Mouse (Mus musculus): ENCODE measurements around the gene Gtf2i.

The Gtf2i gene

DNA sequence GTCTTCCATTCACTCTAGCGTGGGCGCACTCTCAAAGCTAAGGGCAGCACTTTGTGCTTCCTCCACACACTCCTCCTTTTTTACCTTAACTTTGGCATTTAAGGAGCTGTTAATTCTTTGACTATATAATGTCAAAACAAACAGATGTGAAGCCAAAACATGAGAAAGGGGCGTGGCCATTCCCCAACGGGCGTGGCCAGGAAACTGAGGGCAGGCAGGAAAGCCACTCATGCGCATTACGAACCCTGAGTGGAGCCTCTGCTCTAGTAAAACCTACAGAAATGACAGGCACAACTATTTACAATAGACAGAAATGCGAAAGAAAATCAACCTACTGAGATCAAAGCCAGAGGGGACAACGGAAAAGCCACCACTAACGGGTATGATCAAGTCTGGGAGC is 39.0 kb downstream of the Gtf2i start:
- peak; percentile 27 for DNase-seq (ENCODE audit: low read depth)

DNA sequence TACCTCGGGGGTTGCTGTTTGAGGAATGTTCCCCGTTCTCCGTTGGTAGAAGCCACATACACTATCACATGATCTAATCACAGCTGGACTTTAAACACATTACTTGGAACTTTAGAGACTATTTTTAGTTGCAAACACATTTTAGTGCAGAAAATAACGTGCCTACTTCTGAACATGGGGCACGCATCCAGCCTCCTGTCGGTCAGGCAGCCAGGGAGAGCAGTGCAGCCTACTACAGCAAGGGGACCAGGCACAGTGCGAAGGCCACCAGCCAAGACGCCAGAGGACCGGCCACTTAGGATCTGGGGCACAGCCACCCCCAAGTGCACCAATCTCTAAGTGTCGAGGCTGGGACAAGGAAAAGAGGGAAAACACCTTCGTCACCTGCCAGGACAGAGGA is 39.5 kb downstream of the Gtf2i start:
- no peak for DNase-seq (ENCODE audit: low read depth)

DNA sequence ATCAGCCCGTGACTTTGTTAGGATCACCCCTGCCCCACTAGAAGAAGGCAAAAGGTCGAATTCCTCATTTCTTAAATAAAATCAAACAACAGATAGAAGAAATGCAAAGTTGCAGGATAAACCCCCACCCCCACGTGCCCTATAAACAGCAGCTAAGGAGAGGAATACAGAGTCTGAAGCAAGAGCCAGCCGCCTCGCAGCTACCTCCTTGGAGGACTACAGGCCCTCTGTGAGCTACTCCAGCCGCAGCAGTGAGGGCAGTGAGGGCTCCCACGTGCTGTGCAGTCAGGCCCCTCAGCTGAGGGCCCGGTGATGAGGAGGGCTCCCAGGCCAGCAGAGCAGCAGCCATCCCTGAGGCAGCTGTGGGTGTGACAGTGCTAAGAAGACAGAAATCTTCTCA is 40.8 kb downstream of the Gtf2i start:
- no peak for DNase-seq (ENCODE audit: low read depth)

DNA sequence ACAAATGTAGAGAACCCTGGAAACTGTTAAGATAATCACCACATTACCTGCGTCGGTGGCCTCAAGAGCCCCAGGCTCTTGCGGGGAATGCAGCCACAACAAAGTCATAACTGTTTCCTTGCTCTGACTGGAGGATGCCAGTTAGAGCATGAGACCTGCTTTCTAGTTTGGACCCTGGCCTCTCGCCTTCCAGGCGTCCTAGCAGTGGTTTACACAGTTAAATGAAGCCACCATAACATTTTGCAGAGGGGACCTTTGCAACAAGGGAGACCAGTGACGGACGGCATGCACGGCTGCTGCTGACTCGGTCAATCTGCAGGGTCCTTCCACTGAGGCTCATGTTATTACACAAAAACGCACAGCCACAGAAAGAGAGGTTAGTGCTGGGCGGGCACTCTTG is 41.8 kb downstream of the Gtf2i start:
- DNase-seq (ENCODE audit: low read depth) = no peak

DNA sequence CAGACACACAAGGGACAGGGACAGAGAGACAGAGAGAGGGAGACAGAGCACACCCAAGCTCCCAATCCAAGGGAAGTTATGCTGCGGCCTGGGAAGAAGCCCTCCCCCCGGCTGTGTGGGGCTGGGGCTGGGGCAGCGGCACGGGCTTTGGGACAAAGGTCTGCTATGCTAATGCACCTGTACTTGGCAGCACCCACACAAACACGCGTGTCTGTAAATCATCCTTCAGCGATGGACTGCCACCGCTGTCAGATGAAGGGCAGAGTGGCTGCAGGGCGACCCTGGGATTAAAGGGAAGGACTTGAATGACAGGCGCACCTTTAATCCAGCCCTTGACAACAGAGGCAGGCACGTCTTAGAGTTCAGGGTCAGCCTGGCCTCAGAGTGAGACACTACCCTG is 43.1 kb downstream of the Gtf2i start:
- DNase-seq (ENCODE audit: low read depth) = no peak

DNA sequence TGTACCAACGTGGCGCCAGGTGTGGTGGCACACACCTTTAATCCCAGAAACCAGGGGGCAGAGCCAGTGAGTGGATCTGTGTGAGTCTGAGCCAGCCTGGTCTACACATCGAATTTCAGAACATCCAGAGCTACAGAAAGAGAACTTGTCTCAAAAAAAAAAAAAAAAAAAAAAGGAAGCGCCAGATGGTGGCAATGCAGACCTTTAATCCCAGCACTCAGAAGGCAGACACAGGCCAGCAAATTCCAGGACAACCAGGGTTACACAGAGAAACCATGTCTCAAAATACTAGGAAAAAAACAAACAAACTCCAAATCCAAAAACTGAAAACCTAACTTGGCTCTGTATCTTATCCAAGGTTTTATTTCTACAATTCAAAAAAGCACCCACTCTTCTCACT is 44.0 kb downstream of the Gtf2i start:
- no peak for DNase-seq (ENCODE audit: low read depth)

DNA sequence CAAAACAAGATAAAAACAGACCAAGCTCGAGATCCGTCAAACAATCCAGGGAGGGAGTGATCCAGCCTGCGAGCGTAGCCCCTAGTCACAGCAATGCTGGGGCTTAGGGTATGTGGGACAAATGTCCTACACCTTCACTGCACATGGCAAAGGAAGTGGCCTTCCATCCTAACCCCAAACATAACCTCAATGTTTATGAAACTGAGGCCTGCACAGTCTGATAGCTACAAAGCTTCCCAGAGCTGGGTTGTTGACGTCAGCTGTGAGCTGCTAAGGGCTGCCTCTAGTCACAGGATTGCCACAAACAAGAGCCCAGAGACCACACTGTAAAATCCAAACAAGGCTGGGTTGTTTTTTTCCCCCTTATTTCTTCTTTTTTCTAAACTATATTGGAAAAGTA is 44.8 kb downstream of the Gtf2i start:
- peak; percentile 94 for DNase-seq (ENCODE audit: low read depth)

DNA sequence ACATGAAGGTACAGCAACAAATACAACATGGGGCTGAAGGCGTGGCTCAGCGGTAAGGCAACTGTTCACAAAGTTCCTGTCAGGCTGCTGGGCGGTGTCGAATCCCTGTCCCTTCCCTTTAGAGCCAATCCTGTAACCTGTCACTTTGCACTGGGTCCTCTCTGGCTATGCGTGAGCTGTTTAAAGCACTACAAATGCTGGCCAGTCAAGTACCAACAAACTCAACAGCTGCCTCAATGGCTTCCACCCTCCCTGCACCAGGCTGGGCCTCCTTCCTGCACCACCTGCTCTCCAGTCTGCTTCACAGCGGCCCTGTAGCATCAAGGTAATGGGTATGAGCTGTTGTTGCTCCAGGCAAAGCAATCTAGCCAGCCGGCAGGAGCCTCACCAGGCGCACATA is 45.8 kb downstream of the Gtf2i start:
- DNase-seq (ENCODE audit: low read depth) = no peak

DNA sequence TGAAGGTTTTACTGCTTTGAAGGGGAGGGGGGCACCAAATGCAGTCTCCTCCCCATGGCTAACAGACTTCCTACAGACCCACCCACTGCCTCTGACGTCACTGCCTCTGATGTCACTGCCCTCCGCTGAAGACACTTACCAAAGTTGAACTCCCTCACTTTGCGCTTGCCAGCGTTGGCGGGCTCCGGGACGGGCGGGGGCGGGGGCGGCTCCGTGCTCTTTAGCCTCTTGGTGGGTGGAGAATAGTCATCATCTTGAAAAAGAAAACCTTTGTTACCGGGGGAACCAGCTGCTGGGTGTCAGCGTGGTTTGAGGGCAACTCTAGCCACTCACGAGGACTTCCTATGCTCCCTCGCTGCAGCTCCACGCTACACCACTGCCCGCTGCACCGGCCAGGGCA is 48.2 kb downstream of the Gtf2i start:
- DNase-seq (ENCODE audit: low read depth) = peak; percentile 60

DNA sequence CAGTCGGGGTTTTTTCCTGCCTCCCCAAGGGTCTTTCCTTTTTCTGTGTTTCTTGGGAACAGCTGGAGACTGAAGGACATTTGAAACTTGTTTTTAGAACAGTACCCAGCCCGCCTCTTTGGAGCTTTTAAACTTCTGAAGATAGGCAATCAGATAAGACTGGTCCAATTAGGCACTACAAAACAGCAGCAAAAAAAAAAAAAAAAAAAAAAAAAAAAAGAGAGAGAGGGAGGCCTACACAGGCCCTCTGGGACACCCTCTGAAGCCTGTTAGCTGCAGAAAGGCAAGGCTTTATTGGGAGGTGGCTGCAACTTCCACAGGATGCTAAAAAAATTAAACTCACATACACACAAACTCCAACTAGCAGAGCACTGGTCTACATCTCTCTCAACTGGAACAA is 48.7 kb downstream of the Gtf2i start:
- no peak for DNase-seq (ENCODE audit: low read depth)

DNA sequence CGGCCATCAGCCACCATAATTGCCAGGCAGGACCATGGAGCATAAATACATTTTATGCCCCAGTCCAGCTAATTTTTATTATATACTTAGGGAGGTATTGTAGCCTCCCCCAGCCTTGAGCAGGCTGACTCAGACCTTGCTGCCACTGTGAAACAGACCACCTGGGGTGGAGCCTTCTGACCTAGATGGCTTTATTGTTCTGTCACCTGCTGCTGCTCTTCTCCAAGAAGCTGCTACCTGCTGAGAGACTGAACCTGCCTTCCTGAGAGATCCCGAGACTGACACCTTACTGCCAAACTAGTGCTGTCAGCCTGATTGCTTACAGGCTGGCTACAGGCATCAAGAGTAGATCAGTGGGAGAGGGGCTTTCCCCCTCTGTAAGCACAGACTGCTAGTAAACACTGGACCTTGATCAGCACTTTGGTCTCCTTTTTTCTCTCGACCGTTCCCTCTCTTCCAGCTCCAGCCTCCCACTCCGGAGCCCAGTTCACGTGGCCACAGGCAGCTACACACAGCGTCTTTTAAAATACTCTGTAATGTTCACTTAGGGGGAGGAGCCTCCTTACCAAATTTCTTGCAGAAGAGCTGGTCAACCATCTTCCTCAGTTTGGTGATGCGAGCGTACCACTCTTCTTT is 54.4 kb downstream of the Gtf2i start:
- DNase-seq (ENCODE audit: low read depth) = no peak

DNA sequence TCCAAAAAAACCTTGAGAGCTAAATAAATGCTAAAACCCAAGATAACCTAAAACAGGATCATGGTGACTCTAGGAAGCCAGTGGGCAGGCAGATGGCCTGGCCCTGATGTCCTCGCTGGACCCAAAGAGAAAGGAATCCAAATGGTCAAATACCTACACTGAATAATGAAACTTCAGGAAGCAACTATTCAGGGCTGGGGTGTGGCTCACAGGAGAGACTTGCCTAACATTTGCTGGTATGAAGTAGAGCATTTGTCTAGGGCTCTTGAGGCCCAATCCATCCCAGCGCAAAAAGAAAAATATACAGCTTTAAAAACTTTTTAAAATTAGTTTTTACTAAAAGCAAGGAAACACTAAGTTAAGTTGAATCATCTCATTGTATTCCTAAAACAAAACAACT is 55.6 kb downstream of the Gtf2i start:
- no peak for DNase-seq (ENCODE audit: low read depth)

DNA sequence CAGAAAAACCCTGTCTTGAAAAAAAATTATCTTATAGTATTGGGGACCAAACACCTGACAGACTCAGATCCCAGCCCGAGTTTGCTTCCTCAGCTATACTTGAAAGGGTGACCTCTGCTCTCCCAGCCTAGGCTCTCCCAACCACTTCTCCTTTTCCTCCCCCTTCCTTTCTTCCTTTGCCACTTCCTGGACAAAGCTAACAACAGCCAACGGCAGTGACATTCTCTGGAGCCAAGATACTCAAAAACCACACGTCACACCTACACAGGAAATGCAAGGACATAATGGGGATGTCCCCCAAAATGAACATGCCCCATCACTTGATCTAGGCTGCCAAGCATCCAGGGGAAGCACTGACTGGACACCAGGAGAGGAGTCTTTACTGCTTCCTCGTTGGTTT is 56.2 kb downstream of the Gtf2i start:
- DNase-seq (ENCODE audit: low read depth) = peak; percentile 81

DNA sequence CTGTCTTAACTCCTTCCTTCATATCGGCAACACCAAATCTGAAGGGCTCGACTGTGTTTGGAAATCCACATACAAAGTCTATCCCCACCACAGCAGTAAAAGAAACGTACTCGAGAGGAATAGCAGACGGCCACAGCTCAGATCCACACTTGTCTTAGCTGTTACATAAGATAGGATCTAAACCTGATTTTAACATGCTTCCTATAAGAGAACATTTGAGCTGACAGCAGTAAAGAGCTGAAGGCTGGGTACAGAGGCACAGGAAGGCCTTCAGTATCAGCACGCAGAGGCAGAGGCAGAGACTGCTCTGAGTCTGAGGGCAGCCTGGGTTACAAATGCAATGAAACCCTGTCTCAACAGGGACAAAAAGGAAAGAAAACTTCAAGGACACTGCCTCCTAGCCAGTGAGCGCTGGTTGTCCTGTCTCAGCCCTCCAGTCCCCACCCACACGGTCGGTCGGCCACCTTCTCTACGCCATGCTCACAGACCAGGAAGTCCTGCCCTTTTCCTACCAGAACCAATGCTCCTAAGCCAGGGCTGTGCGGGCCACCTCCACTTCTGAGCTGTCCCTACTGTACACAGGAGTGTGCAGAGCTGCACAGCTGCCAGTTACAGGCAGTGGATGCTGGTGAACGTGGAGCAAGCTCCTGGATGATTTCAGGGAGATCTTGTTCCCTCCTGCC is 57.1 kb downstream of the Gtf2i start:
- DNase-seq (ENCODE audit: low read depth) = peak; percentile 58

DNA sequence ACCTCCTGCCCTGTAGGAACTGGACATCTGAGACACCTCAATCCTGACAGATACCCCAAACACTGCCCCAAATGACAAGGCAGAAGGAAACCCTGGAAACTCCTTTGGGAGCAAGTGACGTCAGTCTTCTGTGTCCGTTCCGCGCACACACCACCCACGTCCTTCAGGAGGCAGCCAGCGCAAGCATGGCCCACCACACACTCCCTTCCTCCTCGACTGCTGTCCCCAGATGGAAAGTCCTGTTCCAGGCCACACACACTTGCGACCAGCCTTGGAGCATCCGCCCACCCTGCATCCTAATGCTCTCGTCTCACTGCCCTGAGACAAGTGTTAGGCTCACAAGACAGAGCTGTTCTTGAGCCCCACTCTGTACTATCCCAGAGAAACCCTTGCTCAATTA is 59.3 kb downstream of the Gtf2i start:
- no peak for DNase-seq (ENCODE audit: low read depth)

DNA sequence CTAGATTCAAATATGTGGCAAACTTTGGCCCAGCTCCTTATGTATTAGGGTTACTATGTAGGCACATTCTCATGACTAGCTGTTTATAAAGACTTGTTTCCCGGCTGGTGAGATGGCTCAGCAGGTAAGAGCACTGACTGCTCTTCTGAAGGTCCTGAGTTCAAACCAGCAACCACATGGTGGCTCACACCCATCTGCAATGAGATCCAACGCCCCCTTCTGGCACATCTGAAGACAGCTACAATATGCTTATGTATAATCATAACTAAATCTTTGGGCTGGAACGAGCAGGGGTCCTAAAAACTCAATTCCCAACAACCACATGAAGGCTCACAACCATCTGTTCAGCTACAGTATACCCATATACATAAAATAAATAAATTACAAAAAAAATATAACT is 60.8 kb downstream of the Gtf2i start:
- DNase-seq (ENCODE audit: low read depth) = peak; percentile 51

DNA sequence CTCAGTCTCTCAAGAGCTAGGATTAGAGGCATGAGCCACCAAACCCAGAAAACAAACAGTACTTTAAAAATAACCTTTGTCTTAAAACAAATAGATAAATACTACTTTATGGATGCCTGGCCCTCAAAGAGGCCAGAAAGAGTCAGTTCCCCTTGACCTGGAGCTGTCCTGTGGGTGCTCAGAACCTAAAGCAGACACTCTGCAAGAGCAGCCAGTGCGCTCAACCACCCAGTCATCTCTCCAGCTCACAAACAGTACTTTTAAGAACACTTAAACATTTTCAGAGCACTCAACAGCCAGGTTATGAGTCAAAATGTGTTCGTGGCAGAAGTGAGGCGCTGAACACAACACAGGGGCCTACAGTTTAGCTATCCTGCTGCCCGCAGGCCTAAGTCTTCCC is 63.5 kb downstream of the Gtf2i start:
- DNase-seq (ENCODE audit: low read depth) = no peak

DNA sequence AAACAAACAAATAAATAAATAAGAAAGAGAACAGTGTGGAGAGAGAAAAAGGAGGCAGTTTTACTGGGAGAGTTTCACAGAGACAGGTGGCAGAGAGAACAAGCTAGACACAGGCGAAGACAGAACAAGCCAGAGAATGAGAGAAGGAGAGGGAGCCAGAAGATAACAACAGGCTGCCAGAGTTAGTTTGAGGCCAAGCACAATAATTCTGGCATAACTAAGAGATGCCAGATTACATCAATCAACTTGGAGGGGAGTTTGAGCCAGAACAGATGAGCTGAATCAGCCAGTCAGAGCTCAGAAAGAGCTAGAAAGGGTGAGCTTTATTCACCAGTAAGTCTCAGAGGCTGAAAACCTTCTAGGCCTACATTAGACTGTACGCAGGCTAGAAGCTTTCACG is 64.0 kb downstream of the Gtf2i start:
- DNase-seq (ENCODE audit: low read depth) = no peak

DNA sequence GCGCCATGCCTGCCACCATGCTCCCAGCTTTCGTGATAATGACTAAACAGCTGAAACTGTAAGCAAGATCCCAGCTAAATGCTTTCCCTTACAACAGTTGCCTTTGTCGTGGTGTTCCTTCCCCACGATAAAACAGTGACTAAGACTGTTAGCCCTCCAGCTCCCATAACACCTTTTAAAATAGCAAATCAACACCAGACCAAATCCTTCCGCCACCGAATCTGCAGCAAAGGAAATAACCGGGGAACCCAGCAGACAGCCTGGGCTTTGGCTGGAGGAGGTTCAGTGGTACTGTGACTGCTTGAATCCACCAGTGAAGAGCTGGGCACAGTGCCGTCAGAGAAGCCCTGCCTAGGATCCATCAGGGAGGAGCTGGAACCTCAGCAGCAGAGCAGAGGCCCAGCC is 65.3 kb downstream of the Gtf2i start:
- DNase-seq (ENCODE audit: low read depth) = no peak

DNA sequence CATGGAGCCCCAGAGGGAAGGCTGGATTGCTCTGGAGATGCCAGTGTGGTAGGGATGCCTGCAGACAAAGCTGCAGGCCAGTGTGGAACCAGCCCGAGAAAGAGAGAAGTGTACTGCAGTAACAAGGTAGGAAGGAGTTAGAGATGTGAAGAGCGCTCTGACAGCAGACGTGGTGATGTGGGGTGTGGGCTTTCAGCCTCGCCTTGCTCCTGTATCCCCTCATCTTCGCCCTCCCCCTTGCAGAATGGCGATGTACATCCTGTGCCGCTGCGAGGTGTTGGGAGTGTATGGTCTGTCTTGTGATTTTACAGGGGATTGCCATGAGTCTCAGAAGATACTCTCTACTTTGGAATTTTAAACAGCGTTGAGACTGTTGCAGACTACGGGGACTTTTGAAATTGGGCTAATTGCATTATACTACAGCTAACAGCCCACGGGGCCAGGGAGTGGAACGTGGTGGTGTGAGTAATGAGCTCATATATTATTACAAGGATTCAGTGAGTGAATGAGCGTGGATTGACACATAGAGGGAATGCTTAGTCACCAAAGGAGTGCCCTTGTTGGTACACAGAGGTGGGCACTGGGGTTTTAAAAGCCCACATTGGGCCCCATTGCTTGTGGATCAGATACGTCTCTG is 65.8 kb downstream of the Gtf2i start:
- no peak for DNase-seq (ENCODE audit: low read depth)

DNA sequence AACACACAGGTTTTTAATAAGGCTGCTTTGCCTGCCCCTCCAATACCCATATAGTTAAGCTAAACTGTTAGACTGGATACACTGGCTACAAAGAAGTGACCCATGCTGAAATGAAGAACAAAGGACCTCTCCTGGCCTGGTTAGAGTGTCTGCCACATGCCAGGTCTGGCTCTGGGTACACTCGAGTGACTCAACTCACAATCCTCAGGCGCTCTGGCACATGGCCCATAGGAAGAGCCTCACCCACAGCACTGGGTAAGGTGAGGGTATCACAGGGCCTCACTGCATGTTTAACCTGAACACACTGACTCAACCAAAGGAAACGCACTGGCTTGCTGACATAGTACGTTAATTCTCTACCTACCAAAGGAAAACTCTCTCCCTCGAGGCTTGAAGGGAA is 68.4 kb downstream of the Gtf2i start:
- no peak for DNase-seq (ENCODE audit: low read depth)

DNA sequence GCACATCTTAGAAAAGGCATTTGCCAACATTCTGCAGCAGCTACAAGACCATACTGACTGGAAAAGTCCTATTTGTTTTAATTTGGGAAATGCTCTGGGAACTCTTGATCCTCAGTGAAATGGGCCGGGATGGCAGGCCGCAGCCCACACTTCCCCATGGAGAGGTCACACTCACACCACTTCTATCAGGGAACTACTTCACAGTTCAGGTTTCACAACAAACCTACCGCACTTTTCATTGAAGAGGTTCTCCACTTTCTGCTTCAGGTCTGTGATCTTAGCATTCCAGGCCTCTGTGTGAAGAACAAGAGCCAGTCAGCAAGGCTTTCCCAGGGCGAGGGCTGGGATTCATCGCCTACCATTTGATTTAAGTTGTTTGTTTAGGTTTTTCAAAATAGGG is 69.7 kb downstream of the Gtf2i start:
- no peak for DNase-seq (ENCODE audit: low read depth)

DNA sequence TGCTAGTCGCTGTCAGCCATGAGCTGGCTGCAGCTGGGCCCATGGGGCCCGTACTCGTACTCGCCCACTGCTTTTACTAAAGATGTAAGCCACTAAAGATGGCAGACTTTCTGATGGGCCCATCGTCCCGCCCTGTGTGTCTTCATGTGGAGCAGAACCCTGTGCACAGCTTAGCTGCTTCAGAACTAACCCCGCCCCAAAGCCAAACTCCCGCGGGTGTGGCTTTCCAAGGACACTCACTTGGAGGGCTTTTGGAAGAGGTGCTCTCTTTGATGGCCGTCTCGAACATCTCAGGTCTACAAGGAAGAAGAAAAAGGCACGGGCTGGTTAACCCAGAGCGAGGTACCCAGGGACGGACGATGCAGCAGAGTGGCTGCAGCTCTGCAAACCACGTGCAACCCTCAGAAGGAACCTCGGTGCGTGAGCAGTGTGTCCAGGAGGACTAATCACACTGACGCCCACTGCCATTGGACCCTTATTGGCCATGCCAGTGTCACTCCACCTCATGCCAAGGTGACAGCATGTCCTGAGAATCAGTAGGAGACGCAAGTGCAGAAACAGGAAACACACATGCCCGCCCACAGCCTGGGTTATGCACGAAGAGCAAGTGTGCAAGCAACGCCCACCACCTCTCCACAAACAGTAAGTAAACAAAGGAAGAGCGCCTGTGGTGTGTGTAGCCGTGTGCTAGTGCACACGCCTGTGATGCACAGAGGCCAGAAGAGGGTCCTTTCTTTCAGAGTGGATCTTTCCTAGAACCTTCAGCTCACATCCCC is 70.7 kb downstream of the Gtf2i start:
- DNase-seq (ENCODE audit: low read depth) = no peak

Data from 416B (cell line).